Mouse (Mus musculus): ENCODE measurements around the gene Hdac4. TPM values are rescaled to one million over a fixed set of nuclear protein-coding genes. Genes with fewer than 3 reads are reported as not detected.

Gene Hdac4
- polyA plus RNA-seq, 1 experiment = 21.2 TPM

- Histone ChIP-seq H3ac (ENCODE audit: control insufficient read depth, insufficient read length) (no peak overlapping the region), H3K4me3 (no peak overlapping the region), H3K79me2 (ENCODE audit: control insufficient read depth, insufficient read depth) (no peaks in the 10 kb centered on the region), H3K36me3 (ENCODE audit: control insufficient read depth, insufficient read depth) (peaks cover 57% of the 10 kb centered on the region), H3K27me3 (ENCODE audit: control insufficient read depth, insufficient read depth, insufficient read length) (no peaks in the 10 kb centered on the region), H3K4me2 (ENCODE audit: low read depth) (no peak overlapping the region)
- no peak for TF ChIP-seq MYOG (IDR thresholded peaks at IDR 0.05; ENCODE audit: control insufficient read depth in 1 of 3, insufficient read depth in 1 of 3, insufficient read length in 2 of 3, low read depth in 2 of 3)
- TF ChIP-seq TCF3 (IDR thresholded peaks at IDR 0.05; ENCODE audit: insufficient read length, low read depth) = no peak
- TF ChIP-seq REST (IDR thresholded peaks at IDR 0.05; ENCODE audit: insufficient read depth, insufficient read length) = no peak
Observed at GRCm38 (mm10) chr1:91990852-91991251, 204.6 kb downstream of the Hdac4 start.

GRCm38 (mm10) chr1:91988866-91989265 lies 206.6 kb downstream of the Hdac4 start:
- H3K79me2 ChIP-seq (ENCODE audit: control insufficient read depth, insufficient read depth) = no peaks in the 10 kb centered on the region
- H3K4me3 ChIP-seq = no peak overlapping the region
- H3K36me3 ChIP-seq (ENCODE audit: control insufficient read depth, insufficient read depth) = peaks cover 54% of the 10 kb centered on the region
- H3K4me2 ChIP-seq (ENCODE audit: low read depth) = no peak overlapping the region
- no peak overlapping the region for H3ac ChIP-seq (ENCODE audit: control insufficient read depth, insufficient read length)
- H3K27me3 ChIP-seq (ENCODE audit: control insufficient read depth, insufficient read depth, insufficient read length) = no peaks in the 10 kb centered on the region
- TF ChIP-seq TCF3 (IDR thresholded peaks at IDR 0.05; ENCODE audit: insufficient read length, low read depth) (no peak), REST (IDR thresholded peaks at IDR 0.05; ENCODE audit: insufficient read depth, insufficient read length) (no peak), TCF12 (IDR thresholded peaks at IDR 0.05; ENCODE audit: insufficient read depth, poor library complexity, severe bottlenecking) (no peak), MYOD1 (IDR thresholded peaks at IDR 0.05; ENCODE audit: control insufficient read depth in 1 of 3, insufficient read length in 2 of 3, low read depth in 2 of 3) (no peak), POLR2AphosphoS2 (IDR thresholded peaks at IDR 0.05; ENCODE audit: insufficient read length, low read depth) (no peak), MYOG (IDR thresholded peaks at IDR 0.05; ENCODE audit: control insufficient read depth in 1 of 3, insufficient read depth in 1 of 3, insufficient read length in 2 of 3, low read depth in 2 of 3) (no peak), USF1 (IDR thresholded peaks at IDR 0.05; ENCODE audit: low read depth) (no peak), MAX (IDR thresholded peaks at IDR 0.05; ENCODE audit: low read depth) (no peak), POLR2A (IDR thresholded peaks at IDR 0.05; ENCODE audit: insufficient read length, low read depth) (no peak), CEBPB (IDR thresholded peaks at IDR 0.05; ENCODE audit: insufficient read depth, poor library complexity, severe bottlenecking) (no peak), E2F4 (IDR thresholded peaks at IDR 0.05; ENCODE audit: insufficient read depth) (no peak), SRF (IDR thresholded peaks at IDR 0.05; ENCODE audit: control insufficient read depth, insufficient read length, low read depth) (no peak)

GRCm38 (mm10) chr1:91987431-91987830 lies 208.1 kb downstream of the Hdac4 start:
- Histone ChIP-seq H3K79me2 (ENCODE audit: control insufficient read depth, insufficient read depth) (no peaks in the 10 kb centered on the region), H3K27me3 (ENCODE audit: control insufficient read depth, insufficient read depth, insufficient read length) (no peaks in the 10 kb centered on the region), H3K4me2 (ENCODE audit: low read depth) (no peak overlapping the region), H3ac (ENCODE audit: control insufficient read depth, insufficient read length) (no peak overlapping the region), H3K36me3 (ENCODE audit: control insufficient read depth, insufficient read depth) (peaks cover 57% of the 10 kb centered on the region), H3K4me3 (no peak overlapping the region)
- TF ChIP-seq TCF12 (IDR thresholded peaks at IDR 0.05; ENCODE audit: insufficient read depth, poor library complexity, severe bottlenecking) = no peak
- no peak for TF ChIP-seq MYOD1 (IDR thresholded peaks at IDR 0.05; ENCODE audit: control insufficient read depth in 1 of 3, insufficient read length in 2 of 3, low read depth in 2 of 3)
- TF ChIP-seq TCF3 (IDR thresholded peaks at IDR 0.05; ENCODE audit: insufficient read length, low read depth) = no peak
- TF ChIP-seq MAX (IDR thresholded peaks at IDR 0.05; ENCODE audit: low read depth) = no peak
- TF ChIP-seq REST (IDR thresholded peaks at IDR 0.05; ENCODE audit: insufficient read depth, insufficient read length) = no peak
- no peak for TF ChIP-seq MYOG (IDR thresholded peaks at IDR 0.05; ENCODE audit: control insufficient read depth in 1 of 3, insufficient read depth in 1 of 3, insufficient read length in 2 of 3, low read depth in 2 of 3)
- TF ChIP-seq SRF (IDR thresholded peaks at IDR 0.05; ENCODE audit: control insufficient read depth, insufficient read length, low read depth) = no peak
- TF ChIP-seq CEBPB (IDR thresholded peaks at IDR 0.05; ENCODE audit: insufficient read depth, poor library complexity, severe bottlenecking) = no peak

GRCm38 (mm10) chr1:91985783-91986182 lies 209.7 kb downstream of the Hdac4 start:
- H3K79me2 ChIP-seq (ENCODE audit: control insufficient read depth, insufficient read depth) = no peaks in the 10 kb centered on the region
- H3K36me3 ChIP-seq (ENCODE audit: control insufficient read depth, insufficient read depth) = peaks cover 58% of the 10 kb centered on the region
- no peak overlapping the region for H3K4me3 ChIP-seq
- TF ChIP-seq POLR2A (IDR thresholded peaks at IDR 0.05; ENCODE audit: insufficient read length, low read depth) (no peak), POLR2AphosphoS2 (IDR thresholded peaks at IDR 0.05; ENCODE audit: insufficient read length, low read depth) (no peak), USF1 (IDR thresholded peaks at IDR 0.05; ENCODE audit: low read depth) (no peak), CEBPB (IDR thresholded peaks at IDR 0.05; ENCODE audit: insufficient read depth, poor library complexity, severe bottlenecking) (no peak), MYOD1 (IDR thresholded peaks at IDR 0.05; ENCODE audit: control insufficient read depth in 1 of 3, insufficient read length in 2 of 3, low read depth in 2 of 3) (no peak), MAX (IDR thresholded peaks at IDR 0.05; ENCODE audit: low read depth) (no peak), TCF3 (IDR thresholded peaks at IDR 0.05; ENCODE audit: insufficient read length, low read depth) (no peak), E2F4 (IDR thresholded peaks at IDR 0.05; ENCODE audit: insufficient read depth) (no peak), REST (IDR thresholded peaks at IDR 0.05; ENCODE audit: insufficient read depth, insufficient read length) (no peak), MYOG (IDR thresholded peaks at IDR 0.05; ENCODE audit: control insufficient read depth in 1 of 3, insufficient read depth in 1 of 3, insufficient read length in 2 of 3, low read depth in 2 of 3) (no peak), TCF12 (IDR thresholded peaks at IDR 0.05; ENCODE audit: insufficient read depth, poor library complexity, severe bottlenecking) (no peak), SRF (IDR thresholded peaks at IDR 0.05; ENCODE audit: control insufficient read depth, insufficient read length, low read depth) (no peak)
- no peak overlapping the region for H3K4me2 ChIP-seq (ENCODE audit: low read depth)
- no peak overlapping the region for H3ac ChIP-seq (ENCODE audit: control insufficient read depth, insufficient read length)
- no peaks in the 10 kb centered on the region for H3K27me3 ChIP-seq (ENCODE audit: control insufficient read depth, insufficient read depth, insufficient read length)

- peaks cover 63% of the 10 kb centered on the region for H3K36me3 ChIP-seq (ENCODE audit: control insufficient read depth, insufficient read depth)
Observed at GRCm38 (mm10) chr1:91984507-91984906, 211.0 kb downstream of the Hdac4 start.

More at GRCm38 (mm10) chr1:91984507-91984906, 211.0 kb downstream of the Hdac4 start:
- Histone ChIP-seq H3K27me3 (ENCODE audit: control insufficient read depth, insufficient read depth, insufficient read length) (no peaks in the 10 kb centered on the region), H3K79me2 (ENCODE audit: control insufficient read depth, insufficient read depth) (no peaks in the 10 kb centered on the region), H3K4me2 (ENCODE audit: low read depth) (no peak overlapping the region), H3K4me3 (no peak overlapping the region), H3ac (ENCODE audit: control insufficient read depth, insufficient read length) (no peak overlapping the region)
- TF ChIP-seq POLR2AphosphoS2 (IDR thresholded peaks at IDR 0.05; ENCODE audit: insufficient read length, low read depth) (peak; percentile 48), SRF (IDR thresholded peaks at IDR 0.05; ENCODE audit: control insufficient read depth, insufficient read length, low read depth) (no peak), POLR2A (IDR thresholded peaks at IDR 0.05; ENCODE audit: insufficient read length, low read depth) (no peak), E2F4 (IDR thresholded peaks at IDR 0.05; ENCODE audit: insufficient read depth) (no peak), TCF3 (IDR thresholded peaks at IDR 0.05; ENCODE audit: insufficient read length, low read depth) (no peak), USF1 (IDR thresholded peaks at IDR 0.05; ENCODE audit: low read depth) (no peak)

All from myocyte (in vitro differentiated cells).